Mouse (Mus musculus): ENCODE measurements at regions not wholly inside any gene's neighbourhood (a gene's known extent, or its start where the extent isn't known, plus 50 kb on each side); places are given as distances from the start of the nearest gene placed in this dataset.
A peak's percentile ranks its signal among the peaks of the same experiment; 100 is the strongest.

- no peaks in the 10 kb centered on the region for H3K36me3 ChIP-seq (ENCODE audit: control insufficient read depth, insufficient read depth, low read length)
- no peak overlapping the region for H3K4me3 ChIP-seq (ENCODE audit: low read depth, low read length)
- no peak overlapping the region for H3K9ac ChIP-seq (ENCODE audit: low read length)
- no peak overlapping the region for H3K4me2 ChIP-seq (ENCODE audit: low read depth, low read length, severe bottlenecking)
- ATAC-seq (replicated peaks; ENCODE audit: low FRiP score) (peak; percentile 96), DNase-seq (ENCODE audit: low spot score) (peak; percentile 54)
- no peaks in the 10 kb centered on the region for H3K9me3 ChIP-seq (ENCODE audit: control insufficient read depth, low read length)
- 41% methylated on average over 11 of the region's 11 CpGs for WGBS
- H3K27ac ChIP-seq (ENCODE audit: low read depth, low read length), result no peak overlapping the region
- no peaks in the 10 kb centered on the region for H3K27me3 ChIP-seq (ENCODE audit: control insufficient read depth, insufficient read depth, low read length)
- H3K4me1 ChIP-seq (replicated peaks; ENCODE audit: control insufficient read depth, insufficient read depth, low read length), result no peaks in the 10 kb centered on the region
Observed at GRCm38 (mm10) chr1:164704397-164705091, 91.9 kb upstream of the Dpt start.

- no peak overlapping the region for H3K27ac ChIP-seq (ENCODE audit: low read depth, low read length)
- no peaks in the 10 kb centered on the region for H3K27me3 ChIP-seq (ENCODE audit: control insufficient read depth, insufficient read depth, low read length)
- no peak for DNase-seq (ENCODE audit: low spot score)
- WGBS, result 78% methylated on average over 4 of the region's 4 CpGs
- H3K9me3 ChIP-seq (ENCODE audit: control insufficient read depth, low read length), result no peaks in the 10 kb centered on the region
- no peak overlapping the region for H3K4me2 ChIP-seq (ENCODE audit: low read depth, low read length, severe bottlenecking)
- no peaks in the 10 kb centered on the region for H3K36me3 ChIP-seq (ENCODE audit: control insufficient read depth, insufficient read depth, low read length)
- no peak for ATAC-seq (replicated peaks; ENCODE audit: low FRiP score)
- H3K4me1 ChIP-seq (replicated peaks; ENCODE audit: control insufficient read depth, insufficient read depth, low read length), result no peaks in the 10 kb centered on the region
- no peak overlapping the region for H3K9ac ChIP-seq (ENCODE audit: low read length)
- no peak overlapping the region for H3K4me3 ChIP-seq (ENCODE audit: low read depth, low read length)
Observed at GRCm38 (mm10) chr1:164703560-164704131, 92.8 kb upstream of the Dpt start.

- Histone ChIP-seq H3K4me2 (ENCODE audit: low read depth, low read length, severe bottlenecking) (no peak overlapping the region), H3K9ac (ENCODE audit: low read length) (no peak overlapping the region), H3K9me3 (ENCODE audit: control insufficient read depth, low read length) (no peaks in the 10 kb centered on the region), H3K27me3 (ENCODE audit: control insufficient read depth, insufficient read depth, low read length) (no peaks in the 10 kb centered on the region), H3K4me1 (replicated peaks; ENCODE audit: control insufficient read depth, insufficient read depth, low read length) (no peaks in the 10 kb centered on the region), H3K27ac (ENCODE audit: low read depth, low read length) (no peak overlapping the region), H3K36me3 (ENCODE audit: control insufficient read depth, insufficient read depth, low read length) (no peaks in the 10 kb centered on the region), H3K4me3 (ENCODE audit: low read depth, low read length) (no peak overlapping the region)
- WGBS, result 83% methylated on average over 1 of the region's 1 CpGs
- ATAC-seq (replicated peaks; ENCODE audit: low FRiP score) (no peak), DNase-seq (ENCODE audit: low spot score) (no peak)
Observed at GRCm38 (mm10) chr1:164690055-164690454, 106.4 kb upstream of the Dpt start.

GRCm38 (mm10) chr1:164689311-164689710, 107.1 kb upstream of the Dpt start:
- Histone ChIP-seq H3K4me3 (ENCODE audit: low read depth, low read length) (no peak overlapping the region), H3K9me3 (ENCODE audit: control insufficient read depth, low read length) (no peaks in the 10 kb centered on the region), H3K36me3 (ENCODE audit: control insufficient read depth, insufficient read depth, low read length) (no peaks in the 10 kb centered on the region), H3K4me2 (ENCODE audit: low read depth, low read length, severe bottlenecking) (no peak overlapping the region), H3K27me3 (ENCODE audit: control insufficient read depth, insufficient read depth, low read length) (no peaks in the 10 kb centered on the region), H3K27ac (ENCODE audit: low read depth, low read length) (no peak overlapping the region), H3K9ac (ENCODE audit: low read length) (no peak overlapping the region), H3K4me1 (replicated peaks; ENCODE audit: control insufficient read depth, insufficient read depth, low read length) (no peaks in the 10 kb centered on the region)
- DNase-seq (ENCODE audit: low spot score), result no peak
- no peak for ATAC-seq (replicated peaks; ENCODE audit: low FRiP score)
- 93% methylated on average over 4 of the region's 4 CpGs for WGBS

GRCm38 (mm10) chr1:164684437-164684836, 112.0 kb upstream of the Dpt start:
- no peak overlapping the region for H3K4me3 ChIP-seq (ENCODE audit: low read depth, low read length)
- no peak overlapping the region for H3K9ac ChIP-seq (ENCODE audit: low read length)
- no peaks in the 10 kb centered on the region for H3K36me3 ChIP-seq (ENCODE audit: control insufficient read depth, insufficient read depth, low read length)
- no peaks in the 10 kb centered on the region for H3K9me3 ChIP-seq (ENCODE audit: control insufficient read depth, low read length)
- no peak overlapping the region for H3K27ac ChIP-seq (ENCODE audit: low read depth, low read length)
- 70% methylated on average over 2 of the region's 2 CpGs for WGBS
- no peak overlapping the region for H3K4me2 ChIP-seq (ENCODE audit: low read depth, low read length, severe bottlenecking)
- H3K27me3 ChIP-seq (ENCODE audit: control insufficient read depth, insufficient read depth, low read length), result no peaks in the 10 kb centered on the region
- ATAC-seq (replicated peaks; ENCODE audit: low FRiP score) (no peak), DNase-seq (ENCODE audit: low spot score) (no peak)
- H3K4me1 ChIP-seq (replicated peaks; ENCODE audit: control insufficient read depth, insufficient read depth, low read length), result no peaks in the 10 kb centered on the region

GRCm38 (mm10) chr1:164683788-164684187, 112.7 kb upstream of the Dpt start:
- Histone ChIP-seq H3K27ac (ENCODE audit: low read depth, low read length) (no peak overlapping the region), H3K27me3 (ENCODE audit: control insufficient read depth, insufficient read depth, low read length) (no peaks in the 10 kb centered on the region), H3K36me3 (ENCODE audit: control insufficient read depth, insufficient read depth, low read length) (no peaks in the 10 kb centered on the region), H3K4me2 (ENCODE audit: low read depth, low read length, severe bottlenecking) (no peak overlapping the region), H3K9ac (ENCODE audit: low read length) (no peak overlapping the region), H3K4me3 (ENCODE audit: low read depth, low read length) (no peak overlapping the region), H3K9me3 (ENCODE audit: control insufficient read depth, low read length) (no peaks in the 10 kb centered on the region), H3K4me1 (replicated peaks; ENCODE audit: control insufficient read depth, insufficient read depth, low read length) (no peaks in the 10 kb centered on the region)
- DNase-seq (ENCODE audit: low spot score) (no peak), ATAC-seq (replicated peaks; ENCODE audit: low FRiP score) (no peak)
- 93% methylated on average over 3 of the region's 3 CpGs for WGBS

GRCm38 (mm10) chr1:164682867-164683599, 113.4 kb upstream of the Dpt start:
- Histone ChIP-seq H3K4me3 (ENCODE audit: low read depth, low read length) (no peak overlapping the region), H3K27ac (ENCODE audit: low read depth, low read length) (no peak overlapping the region), H3K27me3 (ENCODE audit: control insufficient read depth, insufficient read depth, low read length) (no peaks in the 10 kb centered on the region), H3K4me2 (ENCODE audit: low read depth, low read length, severe bottlenecking) (no peak overlapping the region), H3K36me3 (ENCODE audit: control insufficient read depth, insufficient read depth, low read length) (no peaks in the 10 kb centered on the region), H3K9ac (ENCODE audit: low read length) (no peak overlapping the region), H3K9me3 (ENCODE audit: control insufficient read depth, low read length) (no peaks in the 10 kb centered on the region), H3K4me1 (replicated peaks; ENCODE audit: control insufficient read depth, insufficient read depth, low read length) (no peaks in the 10 kb centered on the region)
- 81% methylated on average over 5 of the region's 5 CpGs for WGBS
- ATAC-seq (replicated peaks; ENCODE audit: low FRiP score) (no peak), DNase-seq (ENCODE audit: low spot score) (no peak)

- H3K4me3 ChIP-seq (ENCODE audit: low read depth, low read length), result no peak overlapping the region
- H3K4me1 ChIP-seq (replicated peaks; ENCODE audit: control insufficient read depth, insufficient read depth, low read length), result no peaks in the 10 kb centered on the region
- no peak overlapping the region for H3K9ac ChIP-seq (ENCODE audit: low read length)
- DNase-seq (ENCODE audit: low spot score), result no peak
- H3K27ac ChIP-seq (ENCODE audit: low read depth, low read length), result no peak overlapping the region
- H3K36me3 ChIP-seq (ENCODE audit: control insufficient read depth, insufficient read depth, low read length), result no peaks in the 10 kb centered on the region
- H3K27me3 ChIP-seq (ENCODE audit: control insufficient read depth, insufficient read depth, low read length), result no peaks in the 10 kb centered on the region
- H3K4me2 ChIP-seq (ENCODE audit: low read depth, low read length, severe bottlenecking), result no peak overlapping the region
- 91% methylated on average over 6 of the region's 6 CpGs for WGBS
- H3K9me3 ChIP-seq (ENCODE audit: control insufficient read depth, low read length), result no peaks in the 10 kb centered on the region
- no peak for ATAC-seq (replicated peaks; ENCODE audit: low FRiP score)
Observed at GRCm38 (mm10) chr1:164682426-164682825, 114.0 kb upstream of the Dpt start.

Measured in forebrain, embryonic 11.5 days (tissue).